Mouse (Mus musculus): ENCODE measurements at regions not wholly inside any gene's neighbourhood (a gene's known extent, or its start where the extent isn't known, plus 50 kb on each side); places are given as distances from the start of the nearest gene placed in this dataset.

DNA sequence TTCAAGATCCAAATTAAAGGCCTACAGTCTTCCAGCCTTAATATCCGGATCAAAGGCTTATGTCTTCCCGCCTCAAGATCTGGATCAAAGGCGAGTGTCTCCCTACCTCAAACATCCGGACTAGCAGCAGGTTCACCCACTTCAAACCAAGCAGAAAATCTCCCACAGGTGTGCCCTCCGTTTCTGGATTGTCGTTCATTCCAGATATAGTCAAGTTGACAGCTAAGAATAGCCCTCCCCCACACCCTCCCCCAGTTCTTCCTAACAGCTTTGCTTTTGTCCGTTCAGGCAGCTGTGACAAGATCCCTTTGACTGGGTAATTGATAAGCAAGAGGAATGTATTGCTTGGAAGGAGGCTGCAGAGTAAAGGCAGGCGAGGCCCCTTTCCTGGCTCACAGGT is 118.3 kb upstream of the Serp2 start:
- no peak for DNase-seq (ENCODE audit: low spot score)

GRCm38 (mm10) chr14:76673671-76674331 is 117.1 kb upstream of the Serp2 start:
- no peak for DNase-seq (ENCODE audit: low spot score)

GRCm38 (mm10) chr14:76672899-76673298 is 116.2 kb upstream of the Serp2 start:
- DNase-seq (ENCODE audit: low spot score): no peak

DNA sequence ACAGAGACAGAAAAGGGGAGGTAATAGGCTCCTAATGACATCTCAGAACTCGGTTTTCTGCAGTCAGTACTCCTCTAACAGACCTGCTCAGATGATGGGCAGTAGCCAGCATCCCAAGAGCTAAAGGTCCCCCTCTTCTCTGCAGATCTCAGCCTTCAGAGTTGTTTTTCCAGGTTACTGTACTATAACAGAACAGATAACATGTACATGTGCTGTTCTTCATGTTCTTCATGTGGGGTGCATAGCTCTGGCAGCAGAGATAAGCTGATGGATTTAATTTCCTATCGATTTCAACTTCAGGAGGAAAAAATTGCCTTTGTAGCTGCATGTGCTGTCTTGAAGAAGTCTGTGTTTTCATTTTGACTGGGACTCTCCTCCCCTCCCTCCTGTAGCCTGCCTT is 115.8 kb upstream of the Serp2 start:
- no peak for DNase-seq (ENCODE audit: low spot score)

DNA sequence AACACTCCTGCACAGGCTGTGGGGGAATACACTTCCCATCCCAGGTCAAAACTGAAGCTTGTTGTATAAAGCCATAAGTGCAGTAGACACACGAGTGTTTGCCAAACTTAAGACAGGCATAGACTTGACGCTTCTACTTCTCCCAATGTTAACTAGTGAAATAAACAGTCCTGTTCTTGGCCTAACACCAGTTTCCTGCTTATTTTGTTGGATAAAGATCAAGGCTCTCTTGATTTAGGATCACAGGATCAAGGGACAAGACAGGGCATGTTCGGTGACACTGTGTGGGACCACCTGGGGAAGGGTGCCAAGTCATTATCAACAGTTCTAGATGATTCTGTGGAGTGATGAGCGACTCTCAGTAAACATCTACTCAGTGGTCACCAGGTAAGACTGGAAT is 114.3 kb upstream of the Serp2 start:
- no peak for DNase-seq (ENCODE audit: low spot score)

GRCm38 (mm10) chr14:76665754-76666371 is 109.2 kb upstream of the Serp2 start:
- no peak for DNase-seq (ENCODE audit: low spot score)

DNA sequence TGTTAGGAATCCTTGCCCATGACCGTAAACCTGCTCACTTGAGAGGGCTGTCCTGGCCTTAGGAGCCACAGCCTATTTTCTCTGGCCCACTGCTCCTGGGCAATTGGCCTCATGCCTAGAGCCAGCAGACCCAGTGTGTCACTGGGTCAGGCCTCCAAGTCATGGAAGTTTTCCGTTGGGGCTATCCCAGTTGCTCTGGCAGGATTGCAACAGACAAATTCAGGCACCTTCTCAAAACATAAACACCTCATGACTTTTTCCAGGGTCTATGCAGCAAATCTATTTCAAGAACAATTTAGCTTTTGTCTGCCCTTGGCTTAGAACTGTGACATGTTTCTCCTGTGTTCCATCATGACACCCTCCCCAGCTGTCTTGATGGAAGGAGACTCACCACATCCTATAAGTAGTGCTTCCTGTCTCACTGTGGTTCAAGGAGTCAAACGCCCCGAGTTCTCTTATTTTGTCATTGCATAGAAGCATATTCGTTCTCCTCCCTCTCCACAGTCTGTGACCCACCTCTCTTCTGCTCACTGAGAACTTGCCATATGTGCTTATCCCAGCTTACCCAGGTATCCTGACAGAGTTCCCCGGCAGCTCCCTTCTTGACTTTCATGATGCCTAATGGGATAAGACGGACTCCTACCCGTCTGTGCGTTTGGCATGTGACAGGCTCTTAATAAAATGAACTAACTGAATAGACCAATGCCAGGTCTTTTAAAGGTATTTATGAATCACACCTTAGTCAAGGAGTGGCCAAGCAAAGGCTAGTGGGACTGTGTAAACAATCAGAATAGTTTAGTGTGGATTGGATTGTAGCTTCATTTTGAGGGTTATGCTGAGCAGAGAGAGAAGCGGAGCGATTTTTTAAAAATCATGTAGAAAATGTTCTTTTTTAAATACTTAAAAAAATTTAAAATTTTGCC is 108.2 kb upstream of the Serp2 start:
- no peak for DNase-seq (ENCODE audit: low spot score)

DNA sequence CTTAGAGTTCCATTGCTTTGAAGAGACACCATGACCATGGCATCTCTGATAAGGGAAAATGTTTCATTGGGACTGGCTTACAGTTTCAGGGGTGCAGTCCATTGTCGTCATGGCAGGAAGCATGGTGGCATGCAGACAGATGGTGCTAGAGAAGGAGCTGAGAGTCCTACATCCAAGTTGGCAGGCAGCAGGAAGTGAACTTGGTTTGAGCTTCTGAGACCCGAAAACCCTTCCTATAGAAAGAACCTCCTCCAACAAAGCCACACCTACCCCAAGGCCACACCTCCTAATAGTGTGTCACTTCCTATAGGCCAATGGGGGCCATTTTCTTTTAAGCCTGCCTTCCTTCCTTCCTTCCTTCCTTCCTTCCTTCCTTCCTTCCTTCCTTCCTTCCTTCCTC is 107.1 kb upstream of the Serp2 start:
- no peak for DNase-seq (ENCODE audit: low spot score)

GRCm38 (mm10) chr14:76662871-76663270 is 106.2 kb upstream of the Serp2 start:
- DNase-seq (ENCODE audit: low spot score): no peak

- DNase-seq (ENCODE audit: low spot score): no peak
These were observed 104.2 kb upstream of the Serp2 start for GRCm38 (mm10) chr14:76660906-76661305.

- DNase-seq (ENCODE audit: low spot score): no peak
These were observed 102.3 kb upstream of the Serp2 start for GRCm38 (mm10) chr14:76658952-76659502.

DNA sequence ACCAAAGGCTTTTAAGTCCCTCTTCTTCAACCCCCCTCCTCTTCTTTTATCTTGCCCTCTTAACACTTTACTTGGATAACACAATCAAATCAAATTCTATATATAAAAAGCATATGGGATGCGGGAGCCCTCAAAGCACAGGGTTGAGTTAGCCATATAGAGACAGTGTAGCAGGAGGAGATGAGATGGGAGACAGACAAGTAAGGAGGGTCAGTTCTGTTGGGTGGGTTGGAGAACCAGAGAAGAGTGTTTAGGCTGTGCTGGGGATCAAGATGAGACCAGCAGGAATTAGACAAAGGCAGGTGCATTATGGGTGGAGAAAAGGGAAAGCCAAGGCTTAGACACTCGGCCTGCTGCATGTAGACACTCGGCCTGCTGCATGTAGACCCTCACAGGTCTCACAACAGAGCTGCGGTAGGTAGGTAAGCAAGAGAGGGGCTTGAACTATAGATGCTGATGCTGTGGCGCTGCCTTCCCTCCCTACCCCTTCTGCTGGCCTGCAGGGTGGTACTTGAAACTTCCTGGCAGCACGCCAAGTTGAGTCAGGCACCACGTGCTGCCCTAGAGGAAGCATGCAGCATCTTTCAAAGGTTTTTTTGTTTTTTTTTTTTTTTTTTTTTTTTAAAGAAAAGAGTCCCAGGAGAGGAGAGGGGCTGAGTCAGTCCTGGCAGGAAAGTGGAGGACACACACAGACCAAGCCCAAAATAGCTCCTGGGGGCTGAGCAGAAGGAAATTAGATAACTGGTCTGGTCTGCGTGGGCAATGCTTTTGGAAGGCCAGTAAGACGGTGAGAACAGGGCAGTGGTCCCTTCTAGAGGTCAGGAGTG is 101.3 kb upstream of the Serp2 start:
- DNase-seq (ENCODE audit: low spot score): no peak

GRCm38 (mm10) chr14:76657375-76657774 is 100.7 kb upstream of the Serp2 start:
- DNase-seq (ENCODE audit: low spot score): no peak

DNA sequence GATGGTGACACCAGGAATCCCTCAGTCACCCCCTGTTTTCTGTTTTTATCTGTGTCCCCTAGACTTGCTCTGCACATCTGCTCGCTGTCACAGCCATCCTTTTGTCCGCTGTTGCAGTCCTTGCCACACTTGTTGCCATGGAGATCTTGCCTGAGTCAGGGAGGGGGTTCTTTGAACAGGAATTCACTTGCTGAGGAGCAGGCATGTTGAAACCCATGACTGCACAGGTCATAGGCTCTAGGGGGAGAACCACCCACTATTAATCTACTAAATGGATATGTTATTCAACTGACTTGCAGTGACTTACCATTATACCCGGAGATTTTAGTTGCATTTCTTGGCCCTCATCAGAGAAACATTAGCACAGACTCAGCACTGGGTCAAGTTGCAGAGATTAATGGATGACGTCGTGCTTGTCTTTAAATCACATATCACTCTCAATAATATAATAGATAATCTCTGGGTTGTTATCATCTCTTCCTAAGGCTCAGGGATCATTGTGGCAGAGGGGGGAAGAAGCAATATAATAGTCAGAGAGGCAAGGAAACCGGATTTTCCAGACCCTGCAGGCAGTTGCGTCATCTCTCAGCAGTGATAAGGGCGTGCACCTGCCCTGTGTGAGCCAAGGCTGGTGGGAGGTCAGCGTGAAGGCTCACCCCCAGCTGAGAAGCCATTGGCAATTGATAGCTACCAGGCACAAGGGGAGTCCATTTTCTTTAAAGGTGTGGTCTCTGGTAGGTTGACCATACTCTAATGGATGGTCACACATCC is 95.9 kb upstream of the Serp2 start:
- no peak for DNase-seq (ENCODE audit: low spot score)

DNA sequence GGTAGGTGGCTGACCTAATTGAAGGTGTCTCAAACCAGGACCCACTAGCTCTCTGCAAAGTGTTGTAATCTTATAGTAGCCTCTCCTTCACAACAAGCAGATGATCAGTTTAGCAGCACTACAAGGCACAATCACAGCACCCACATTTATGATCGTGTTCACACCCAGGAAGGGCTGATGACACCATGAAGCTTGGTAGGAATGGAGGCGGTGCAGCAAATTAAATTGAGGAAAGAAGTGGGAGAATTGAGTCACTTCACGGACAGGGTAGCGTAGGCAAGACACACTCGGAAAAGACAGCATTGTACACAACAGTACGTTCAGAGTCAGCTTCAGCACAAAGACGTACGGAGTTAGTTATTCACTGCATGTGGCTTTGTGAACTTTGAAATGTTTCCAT is 94.4 kb upstream of the Serp2 start:
- DNase-seq (ENCODE audit: low spot score): no peak

DNA sequence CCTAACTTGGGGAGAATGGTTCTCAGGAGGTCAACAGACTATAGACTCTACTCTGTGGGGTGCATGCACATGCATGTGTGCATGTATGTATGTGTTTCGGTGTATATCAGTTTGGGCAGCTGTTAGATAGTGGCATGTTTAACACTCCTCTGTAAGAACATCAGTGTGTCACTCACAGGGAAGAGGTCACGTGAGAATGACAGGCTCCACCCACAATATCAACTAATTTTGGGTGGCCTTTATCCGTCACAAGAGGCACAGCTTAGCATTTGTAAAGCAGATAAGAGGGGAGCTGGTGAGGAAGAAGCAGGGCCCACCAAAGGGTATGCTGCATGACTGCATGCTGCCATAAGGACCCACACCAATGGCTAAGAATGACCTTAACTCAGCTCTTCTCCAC is 93.2 kb upstream of the Serp2 start:
- no peak for DNase-seq (ENCODE audit: low spot score)

DNA sequence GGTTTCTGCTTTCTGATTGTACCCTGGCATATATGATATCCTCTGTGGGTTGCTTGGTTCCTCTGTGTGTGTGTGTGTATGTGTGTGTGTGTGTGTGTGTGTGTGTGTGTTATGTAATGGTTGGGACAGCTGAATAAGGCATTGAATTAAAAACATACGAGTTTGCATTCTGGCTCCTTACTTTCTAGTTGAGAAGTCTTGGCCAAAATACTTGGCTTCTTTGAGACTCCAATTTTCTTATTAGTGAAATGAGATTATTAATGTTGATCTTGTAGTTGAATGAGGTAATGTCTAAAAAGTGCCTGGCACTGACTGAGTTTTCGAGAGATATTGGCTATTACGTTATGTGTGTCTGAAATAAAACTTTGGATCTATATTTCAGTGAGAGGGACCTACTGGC is 88.0 kb upstream of the Serp2 start:
- no peak for DNase-seq (ENCODE audit: low spot score)

GRCm38 (mm10) chr14:76641752-76642529 is 85.3 kb upstream of the Serp2 start:
- no peak for DNase-seq (ENCODE audit: low spot score)

GRCm38 (mm10) chr14:76633170-76633569 is 76.5 kb upstream of the Serp2 start:
- DNase-seq (ENCODE audit: low spot score): no peak

- no peak for DNase-seq (ENCODE audit: low spot score)
These were observed 76.1 kb upstream of the Serp2 start for GRCm38 (mm10) chr14:76632763-76633162.

All from ovary, postnatal 10 days (tissue).